Mouse (Mus musculus): ENCODE data around the gene Prss54. TPM values are rescaled to one million over a fixed set of nuclear protein-coding genes. Genes with fewer than 3 reads are reported as not detected.

The Prss54 gene
- not detected in 4 replicates for total RNA-seq (2023; ENCODE audit: inconsistent age)

GRCm38 (mm10) chr8:95576240-95576639 is at the start of gene Prss54:
Gene Prss54 (minus strand): TSS chr8:95576340.

GRCm38 (mm10) chr8:95533584-95534387 is 42.4 kb downstream of the Prss54 start, which contains the start of gene Ccdc113:
Gene Ccdc113 (plus strand): TSS chr8:95534085.

Other genes starting within 250 kb of the Prss54 start
- 24.0 to 25.1 TPM (median 24.7 TPM) in 4 replicates for gene Zfp319, start 244.4 kb downstream of the Prss54 start, total RNA-seq (2023; ENCODE audit: inconsistent age)
- 47.6 to 62.2 TPM (median 53.8 TPM) in 4 replicates for gene Usb1, start 244.1 kb downstream of the Prss54 start, total RNA-seq (2023; ENCODE audit: inconsistent age)
- gene Mmp15, start 224.1 kb downstream of the Prss54 start, total RNA-seq (2023; ENCODE audit: inconsistent age) = 0.13 to 0.99 TPM in 2 of 4 replicates, not detected in the others
- 114 to 152 TPM (median 137 TPM) in 4 replicates for gene Cfap20, start 141.5 kb downstream of the Prss54 start, total RNA-seq (2023; ENCODE audit: inconsistent age)
- 82.4 to 93.6 TPM (median 84.1 TPM) in 4 replicates for gene Csnk2a2, start 86.3 kb downstream of the Prss54 start, total RNA-seq (2023; ENCODE audit: inconsistent age)
- not detected in 4 replicates for gene Ccdc113, start 42.3 kb downstream of the Prss54 start, total RNA-seq (2023; ENCODE audit: inconsistent age)
- gene Gins3, start 57.1 kb upstream of the Prss54 start, total RNA-seq (2023; ENCODE audit: inconsistent age) = 3.2 to 7.0 TPM (median 4.4 TPM) in 4 replicates
- gene Ndrg4, start 100.6 kb upstream of the Prss54 start, total RNA-seq (2023; ENCODE audit: inconsistent age) = 0.84 TPM in 1 of 4 replicates, not detected in the others
- 23.9 to 32.9 TPM (median 28.7 TPM) in 4 replicates for gene Setd6, start 139.5 kb upstream of the Prss54 start, total RNA-seq (2023; ENCODE audit: inconsistent age)
- 289 to 323 TPM (median 312 TPM) in 4 replicates for gene Cnot1, start 231.1 kb upstream of the Prss54 start, total RNA-seq (2023; ENCODE audit: inconsistent age)
- 51.6 to 107 TPM (median 65.6 TPM) in 4 replicates for gene Sap18b, start 249.0 kb upstream of the Prss54 start, total RNA-seq (2023; ENCODE audit: inconsistent age)